Mouse (Mus musculus): ENCODE measurements around the gene Syn2. TPM values are rescaled to one million over a fixed set of nuclear protein-coding genes. Genes with fewer than 3 reads are reported as not detected.

Gene Syn2
- polyA plus RNA-seq, 1 experiment from 2014 or later: 59.3 TPM

- Histone ChIP-seq H3K36me3 (ENCODE audit: control insufficient read depth, insufficient read depth, low read length) (no peaks in the 10 kb centered on the region), H3K9ac (ENCODE audit: low read depth, low read length) (no peak overlapping the region), H3K4me1 (ENCODE audit: control insufficient read depth, insufficient read depth, low read length) (no peaks in the 10 kb centered on the region), H3K27ac (ENCODE audit: low read length) (no peak overlapping the region), H3K9me3 (replicated peaks; ENCODE audit: control insufficient read depth, low read length, poor library complexity, severe bottlenecking) (no peaks in the 10 kb centered on the region), H3K27me3 (ENCODE audit: control insufficient read depth, insufficient read depth, low read depth, low read length) (no peaks in the 10 kb centered on the region), H3K4me2 (ENCODE audit: low read length) (no peak overlapping the region), H3K4me3 (ENCODE audit: low read depth, low read length) (no peak overlapping the region)
- 81% methylated on average over 2 of the region's 2 CpGs for WGBS
- no peak for ATAC-seq
These were observed 75.5 kb downstream of the Syn2 start for GRCm38 (mm10) chr6:115210187-115210586.

- Histone ChIP-seq H3K4me1 (ENCODE audit: control insufficient read depth, insufficient read depth, low read length) (no peaks in the 10 kb centered on the region), H3K36me3 (ENCODE audit: control insufficient read depth, insufficient read depth, low read length) (no peaks in the 10 kb centered on the region), H3K27me3 (ENCODE audit: control insufficient read depth, insufficient read depth, low read depth, low read length) (no peaks in the 10 kb centered on the region), H3K9ac (ENCODE audit: low read depth, low read length) (no peak overlapping the region), H3K27ac (ENCODE audit: low read length) (no peak overlapping the region), H3K4me2 (ENCODE audit: low read length) (no peak overlapping the region), H3K4me3 (ENCODE audit: low read depth, low read length) (no peak overlapping the region), H3K9me3 (replicated peaks; ENCODE audit: control insufficient read depth, low read length, poor library complexity, severe bottlenecking) (no peaks in the 10 kb centered on the region)
- 95% methylated on average over 3 of the region's 3 CpGs for WGBS
- no peak for ATAC-seq
These were observed 76.1 kb downstream of the Syn2 start for GRCm38 (mm10) chr6:115210820-115211219.

GRCm38 (mm10) chr6:115212132-115212903, 77.6 kb downstream of the Syn2 start:
- Histone ChIP-seq H3K9ac (ENCODE audit: low read depth, low read length) (no peak overlapping the region), H3K4me2 (ENCODE audit: low read length) (no peak overlapping the region), H3K4me1 (ENCODE audit: control insufficient read depth, insufficient read depth, low read length) (no peaks in the 10 kb centered on the region), H3K36me3 (ENCODE audit: control insufficient read depth, insufficient read depth, low read length) (no peaks in the 10 kb centered on the region), H3K27ac (ENCODE audit: low read length) (no peak overlapping the region), H3K27me3 (ENCODE audit: control insufficient read depth, insufficient read depth, low read depth, low read length) (no peaks in the 10 kb centered on the region), H3K4me3 (ENCODE audit: low read depth, low read length) (no peak overlapping the region), H3K9me3 (replicated peaks; ENCODE audit: control insufficient read depth, low read length, poor library complexity, severe bottlenecking) (no peaks in the 10 kb centered on the region)
- WGBS: 70% methylated on average over 5 of the region's 5 CpGs
- no peak for ATAC-seq

GRCm38 (mm10) chr6:115213129-115213528, 78.4 kb downstream of the Syn2 start:
- Histone ChIP-seq H3K36me3 (ENCODE audit: control insufficient read depth, insufficient read depth, low read length) (no peaks in the 10 kb centered on the region), H3K4me3 (ENCODE audit: low read depth, low read length) (no peak overlapping the region), H3K27ac (ENCODE audit: low read length) (no peak overlapping the region), H3K9me3 (replicated peaks; ENCODE audit: control insufficient read depth, low read length, poor library complexity, severe bottlenecking) (no peaks in the 10 kb centered on the region), H3K9ac (ENCODE audit: low read depth, low read length) (no peak overlapping the region), H3K4me2 (ENCODE audit: low read length) (no peak overlapping the region), H3K4me1 (ENCODE audit: control insufficient read depth, insufficient read depth, low read length) (no peaks in the 10 kb centered on the region), H3K27me3 (ENCODE audit: control insufficient read depth, insufficient read depth, low read depth, low read length) (no peaks in the 10 kb centered on the region)
- 72% methylated on average over 5 of the region's 5 CpGs for WGBS
- ATAC-seq: no peak

- Histone ChIP-seq H3K27ac (ENCODE audit: low read length) (no peak overlapping the region), H3K9ac (ENCODE audit: low read depth, low read length) (no peak overlapping the region), H3K27me3 (ENCODE audit: control insufficient read depth, insufficient read depth, low read depth, low read length) (no peaks in the 10 kb centered on the region), H3K4me2 (ENCODE audit: low read length) (no peak overlapping the region), H3K9me3 (replicated peaks; ENCODE audit: control insufficient read depth, low read length, poor library complexity, severe bottlenecking) (no peaks in the 10 kb centered on the region), H3K4me1 (ENCODE audit: control insufficient read depth, insufficient read depth, low read length) (no peaks in the 10 kb centered on the region), H3K4me3 (ENCODE audit: low read depth, low read length) (no peak overlapping the region), H3K36me3 (ENCODE audit: control insufficient read depth, insufficient read depth, low read length) (no peaks in the 10 kb centered on the region)
- no peak for ATAC-seq
- 87% methylated on average over 8 of the region's 8 CpGs for WGBS
These were observed 86.5 kb downstream of the Syn2 start for GRCm38 (mm10) chr6:115221215-115221641.

- 63% methylated on average over 3 of the region's 3 CpGs for whole genome bisulfite sequencing
- Histone ChIP-seq H3K9me3 (replicated peaks; ENCODE audit: control insufficient read depth, low read length, poor library complexity, severe bottlenecking) (no peaks in the 10 kb centered on the region), H3K27ac (ENCODE audit: low read length) (no peak overlapping the region), H3K36me3 (ENCODE audit: control insufficient read depth, insufficient read depth, low read length) (no peaks in the 10 kb centered on the region), H3K4me1 (ENCODE audit: control insufficient read depth, insufficient read depth, low read length) (no peaks in the 10 kb centered on the region), H3K4me3 (ENCODE audit: low read depth, low read length) (no peak overlapping the region), H3K27me3 (ENCODE audit: control insufficient read depth, insufficient read depth, low read depth, low read length) (no peaks in the 10 kb centered on the region), H3K9ac (ENCODE audit: low read depth, low read length) (no peak overlapping the region), H3K4me2 (ENCODE audit: low read length) (no peak overlapping the region)
- no peak for ATAC-seq
These were observed 90.8 kb downstream of the Syn2 start for GRCm38 (mm10) chr6:115225519-115225918.

- no peak for ATAC-seq
- Histone ChIP-seq H3K9ac (ENCODE audit: low read depth, low read length) (no peak within 1 kb of the TSS), H3K27me3 (ENCODE audit: control insufficient read depth, insufficient read depth, low read depth, low read length) (no peaks in the 10 kb centered on the region), H3K4me2 (ENCODE audit: low read length) (no peak within 1 kb of the TSS), H3K9me3 (replicated peaks; ENCODE audit: control insufficient read depth, low read length, poor library complexity, severe bottlenecking) (no peaks in the 10 kb centered on the region), H3K4me3 (ENCODE audit: low read depth, low read length) (no peak within 1 kb of the TSS), H3K27ac (ENCODE audit: low read length) (no peak within 1 kb of the TSS), H3K4me1 (ENCODE audit: control insufficient read depth, insufficient read depth, low read length) (no peaks in the 10 kb centered on the region), H3K36me3 (ENCODE audit: control insufficient read depth, insufficient read depth, low read length) (no peaks in the 10 kb centered on the region)
- WGBS: 77% methylated on average over 4 of the region's 4 CpGs
These were observed 92.3 kb downstream of the Syn2 start, which contains the start of gene Gm17482 for GRCm38 (mm10) chr6:115227043-115227442. Gene Gm17482 (plus strand): TSS chr6:115227343.

GRCm38 (mm10) chr6:115227529-115227928, 92.8 kb downstream of the Syn2 start:
- H3K9me3 ChIP-seq (replicated peaks; ENCODE audit: control insufficient read depth, low read length, poor library complexity, severe bottlenecking): no peaks in the 10 kb centered on the region
- ATAC-seq: peak; percentile 67; the same call in 1 of the 2 replicates
- H3K4me3 ChIP-seq (ENCODE audit: low read depth, low read length): no peak overlapping the region
- H3K4me1 ChIP-seq (ENCODE audit: control insufficient read depth, insufficient read depth, low read length): no peaks in the 10 kb centered on the region
- no peaks in the 10 kb centered on the region for H3K27me3 ChIP-seq (ENCODE audit: control insufficient read depth, insufficient read depth, low read depth, low read length)
- no peaks in the 10 kb centered on the region for H3K36me3 ChIP-seq (ENCODE audit: control insufficient read depth, insufficient read depth, low read length)
- H3K27ac ChIP-seq (ENCODE audit: low read length): no peak overlapping the region
- 3% methylated on average over 2 of the region's 2 CpGs for WGBS
- H3K4me2 ChIP-seq (ENCODE audit: low read length): no peak overlapping the region
- no peak overlapping the region for H3K9ac ChIP-seq (ENCODE audit: low read depth, low read length)

- H3K4me2 ChIP-seq (ENCODE audit: low read length): no peak overlapping the region
- no peak overlapping the region for H3K4me3 ChIP-seq (ENCODE audit: low read depth, low read length)
- no peaks in the 10 kb centered on the region for H3K4me1 ChIP-seq (ENCODE audit: control insufficient read depth, insufficient read depth, low read length)
- H3K27me3 ChIP-seq (ENCODE audit: control insufficient read depth, insufficient read depth, low read depth, low read length): no peaks in the 10 kb centered on the region
- no peak overlapping the region for H3K27ac ChIP-seq (ENCODE audit: low read length)
- H3K9ac ChIP-seq (ENCODE audit: low read depth, low read length): no peak overlapping the region
- 85% methylated on average over 3 of the region's 3 CpGs for WGBS
- no peak for ATAC-seq
- H3K9me3 ChIP-seq (replicated peaks; ENCODE audit: control insufficient read depth, low read length, poor library complexity, severe bottlenecking): no peaks in the 10 kb centered on the region
- H3K36me3 ChIP-seq (ENCODE audit: control insufficient read depth, insufficient read depth, low read length): no peaks in the 10 kb centered on the region
These were observed 95.9 kb downstream of the Syn2 start for GRCm38 (mm10) chr6:115230557-115230956.
